Mouse (Mus musculus) adrenal gland, postnatal 36 days (tissue): ENCODE measurements around the gene Engase. TPM values are rescaled to one million over a fixed set of nuclear protein-coding genes. Genes with fewer than 3 reads are reported as not detected.

ENCODE experiments used
- DNase-seq, 2 experiments: peaks; one replicate each; pipeline ENCODE4 v3.0.0; 2021; ENCODE audit warnings: mixed read lengths in 1 of 2
- total RNA-seq, 2 experiments: library from RNA; stranded (reverse); gene quantifications; 2 replicates each; pipeline ENCODE4 v1.2.3; 2021

Engase gene
- total RNA-seq, 2 experiments from 2014 or later = 10.3 to 20.7 TPM

GRCm38 (mm10) chr11:118453886-118454671 is 22.6 kb upstream of the Engase start:
- DNase-seq = peak in 1 of 2 experiments; percentile 34

GRCm38 (mm10) chr11:118455788-118456187 is 20.8 kb upstream of the Engase start:
- DNase-seq = no peak

- no peak for DNase-seq
Measured at GRCm38 (mm10) chr11:118456937-118457336, 19.7 kb upstream of the Engase start.

GRCm38 (mm10) chr11:118459051-118459450 is 17.6 kb upstream of the Engase start:
- DNase-seq = peak; percentile 34 to 57

GRCm38 (mm10) chr11:118459536-118459935 is 17.1 kb upstream of the Engase start:
- no peak for DNase-seq

- DNase-seq = no peak
Measured at GRCm38 (mm10) chr11:118460280-118460679, 16.3 kb upstream of the Engase start.

GRCm38 (mm10) chr11:118467441-118468035 is 9.1 kb upstream of the Engase start:
- no peak for DNase-seq

- DNase-seq = no peak
Measured at GRCm38 (mm10) chr11:118469509-118470160, 7.0 kb upstream of the Engase start.

- no peak for DNase-seq
Measured at GRCm38 (mm10) chr11:118470234-118470966, 6.2 kb upstream of the Engase start.

GRCm38 (mm10) chr11:118471676-118472075 is 5.0 kb upstream of the Engase start:
- DNase-seq = no peak

- no peak for DNase-seq
Measured at GRCm38 (mm10) chr11:118473161-118473560, 3.5 kb upstream of the Engase start.

- DNase-seq = no peak
Measured at GRCm38 (mm10) chr11:118473842-118474500, 2.7 kb upstream of the Engase start.

- no peak for DNase-seq
Measured at GRCm38 (mm10) chr11:118475496-118476083, 1.0 kb upstream of the Engase start.

GRCm38 (mm10) chr11:118479776-118480175 is 3.1 kb downstream of the Engase start:
- peak; percentile 89 to 91 for DNase-seq

- no peak for DNase-seq
Measured at GRCm38 (mm10) chr11:118481231-118481630, 4.6 kb downstream of the Engase start.

GRCm38 (mm10) chr11:118481751-118482150 is 5.1 kb downstream of the Engase start:
- no peak for DNase-seq

- no peak for DNase-seq
Measured at GRCm38 (mm10) chr11:118484169-118484568, 7.5 kb downstream of the Engase start.

GRCm38 (mm10) chr11:118485338-118485737 is 8.7 kb downstream of the Engase start:
- no peak for DNase-seq

GRCm38 (mm10) chr11:118485780-118486179 is 9.2 kb downstream of the Engase start:
- DNase-seq = no peak

- no peak for DNase-seq
Measured at GRCm38 (mm10) chr11:118486281-118486680, 9.7 kb downstream of the Engase start.
